Mouse (Mus musculus) layer of hippocampus, postnatal 36 days (tissue): Measurements from ENCODE around the gene Glipr1. TPM values are rescaled to one million over a fixed set of nuclear protein-coding genes. Genes with fewer than 3 reads are reported as not detected.
A peak's percentile ranks its signal among the peaks of the same experiment; 100 is the strongest.
"Not testable (repeated sequence)": the region's sequence is repeated elsewhere in the genome, so short reads cannot be mapped to it uniquely, and the experiment has no call there.

Experiments
- DNase-seq, 2 experiments: peaks; one replicate each; pipeline ENCODE4 v3.0.0; 2022
- total RNA-seq, 2 experiments: library from RNA; stranded (reverse); gene quantifications; 2 replicates each; pipeline ENCODE4 v1.2.3; 2021

Glipr1 gene
- 1 to 10 TPM; 1.4 to 1.9 TPM for total RNA-seq

GRCm38 (mm10) chr10:112002544-112003215 lies at the start of gene Glipr1:
Gene Glipr1, minus strand, starts transcription at chr10:112002631.
- DNase-seq = no peak

- DNase-seq = not testable (repeated sequence)
Observed at GRCm38 (mm10) chr10:112051956-112052355, 49.5 kb upstream of the Glipr1 start.

- no peak for DNase-seq
Observed at GRCm38 (mm10) chr10:112051220-112051619, 48.8 kb upstream of the Glipr1 start.

DNA sequence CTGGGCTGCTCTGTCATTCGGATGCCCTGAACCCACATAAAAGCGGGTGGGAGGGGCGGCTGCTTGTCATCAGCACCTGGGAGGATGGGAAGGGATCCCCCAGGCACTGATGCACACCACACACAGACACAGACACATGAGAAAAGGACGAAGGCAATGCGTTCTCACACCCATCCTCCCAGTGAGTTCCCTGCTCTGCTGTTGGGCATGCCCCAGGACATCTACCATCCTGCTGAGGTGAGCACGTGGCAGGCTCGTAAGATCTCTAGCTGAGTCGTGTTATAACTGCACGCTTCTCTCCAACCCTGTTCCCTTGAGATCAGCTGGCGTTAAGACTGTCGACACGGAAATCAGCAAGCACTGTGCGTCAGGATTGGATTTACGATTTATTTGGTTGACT lies 41.9 kb upstream of the Glipr1 start:
- not testable (repeated sequence) for DNase-seq

GRCm38 (mm10) chr10:112043523-112043922 lies 41.1 kb upstream of the Glipr1 start:
- not testable (repeated sequence) for DNase-seq

DNA sequence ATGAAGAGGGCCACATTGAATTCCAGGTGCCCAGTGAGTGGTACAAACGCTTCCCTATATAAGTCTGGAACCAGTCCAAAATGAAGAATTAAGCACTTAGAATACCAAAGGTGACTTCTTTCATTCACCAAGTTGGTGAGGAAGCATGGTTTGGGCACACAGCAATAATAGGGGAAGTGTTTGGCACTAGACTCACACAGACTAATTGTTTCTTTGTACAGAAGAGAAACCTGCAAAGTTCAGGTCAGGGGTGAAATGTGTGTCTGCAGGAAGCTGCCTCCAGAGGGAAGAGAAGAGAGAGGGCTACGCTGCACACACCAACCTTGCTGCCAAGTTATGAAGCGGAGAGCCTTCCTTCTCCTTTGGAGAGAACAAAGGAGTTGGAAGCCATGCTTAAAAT lies 26.3 kb upstream of the Glipr1 start:
- not testable (repeated sequence) for DNase-seq

DNA sequence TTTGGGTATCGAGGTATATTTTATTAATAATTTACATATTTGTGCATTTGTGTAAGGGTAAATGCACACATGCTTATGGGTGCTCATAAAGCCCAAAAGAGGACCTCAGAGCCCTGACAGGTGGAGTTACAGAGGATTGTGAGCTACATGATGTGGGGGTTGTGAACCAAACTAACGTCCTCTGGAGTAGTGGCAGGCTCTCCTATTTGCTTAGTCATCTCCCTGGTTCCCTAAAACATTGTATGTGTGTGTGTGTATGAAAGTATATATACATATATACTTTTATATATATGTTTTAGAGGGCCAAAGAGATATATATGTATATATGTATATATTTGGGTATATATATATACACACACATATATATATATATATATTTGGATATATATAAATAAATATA lies 21.2 kb upstream of the Glipr1 start:
- no peak for DNase-seq

GRCm38 (mm10) chr10:112009511-112009910 lies 7.1 kb upstream of the Glipr1 start:
- not testable (repeated sequence) for DNase-seq

DNA sequence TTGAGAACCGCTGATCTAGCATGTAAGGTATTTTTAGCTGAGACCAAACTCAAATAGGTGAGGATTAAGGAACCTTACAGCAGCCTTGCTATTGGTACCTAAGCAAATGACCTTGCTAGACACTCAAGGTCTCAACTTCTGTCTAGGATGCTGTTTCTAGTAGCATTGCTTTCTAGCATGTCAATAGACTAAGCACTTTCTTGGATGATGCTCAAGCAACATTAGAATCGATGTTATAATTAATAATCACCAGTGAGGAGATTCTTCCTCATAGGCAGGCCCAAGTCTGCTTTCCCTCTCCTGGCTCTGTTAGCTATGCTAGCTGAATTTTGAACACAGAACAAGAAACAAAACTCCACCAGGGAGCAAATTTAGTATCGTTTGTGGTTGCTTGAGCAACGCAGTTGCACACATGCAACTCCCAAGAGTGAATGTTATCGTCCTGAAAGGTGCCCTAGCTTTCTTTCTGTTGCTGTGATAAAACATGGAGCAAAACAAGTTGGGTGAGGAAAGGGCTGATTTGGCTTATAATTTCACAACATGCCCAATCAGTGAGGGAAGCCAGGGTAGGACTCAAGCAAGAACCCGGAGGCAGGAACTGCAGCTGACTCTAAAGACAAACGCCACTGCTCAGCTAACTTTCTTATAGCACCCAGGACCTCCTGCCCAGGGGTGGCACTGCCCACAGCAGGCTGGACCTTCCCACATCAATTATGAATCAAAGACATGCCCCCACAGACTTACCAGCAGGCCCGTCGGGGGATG lies 493 bp downstream of the Glipr1 start:
- DNase-seq = no peak

GRCm38 (mm10) chr10:112001350-112001749 lies 1.1 kb downstream of the Glipr1 start:
- no peak for DNase-seq

GRCm38 (mm10) chr10:112000568-112000967 lies 1.9 kb downstream of the Glipr1 start:
- DNase-seq = no peak

- DNase-seq = no peak
Observed at GRCm38 (mm10) chr10:111999765-112000164, 2.7 kb downstream of the Glipr1 start.

- no peak for DNase-seq
Observed at GRCm38 (mm10) chr10:111997671-111998070, 4.8 kb downstream of the Glipr1 start.

DNA sequence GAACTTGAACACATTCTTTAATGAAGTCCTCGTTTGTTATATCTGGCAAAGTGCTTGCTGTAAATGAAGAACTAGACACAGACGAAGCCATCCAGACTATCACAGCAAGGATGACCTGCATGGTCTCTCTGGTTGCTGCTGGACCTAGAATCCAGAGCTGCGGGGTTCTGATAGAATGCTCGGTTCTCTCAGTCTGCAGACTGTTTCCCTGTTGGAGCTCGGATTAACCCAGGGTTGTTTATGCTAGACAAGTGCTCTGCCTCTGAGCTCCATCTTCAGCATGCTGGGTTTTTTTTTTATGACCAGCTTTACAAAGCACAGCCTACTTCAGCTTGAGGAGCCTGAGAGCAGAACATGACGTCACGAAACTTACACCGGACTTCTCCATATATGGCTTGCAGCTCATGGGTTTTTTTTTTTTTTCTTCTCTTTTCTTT lies 5.5 kb downstream of the Glipr1 start:
- DNase-seq = no peak

DNA sequence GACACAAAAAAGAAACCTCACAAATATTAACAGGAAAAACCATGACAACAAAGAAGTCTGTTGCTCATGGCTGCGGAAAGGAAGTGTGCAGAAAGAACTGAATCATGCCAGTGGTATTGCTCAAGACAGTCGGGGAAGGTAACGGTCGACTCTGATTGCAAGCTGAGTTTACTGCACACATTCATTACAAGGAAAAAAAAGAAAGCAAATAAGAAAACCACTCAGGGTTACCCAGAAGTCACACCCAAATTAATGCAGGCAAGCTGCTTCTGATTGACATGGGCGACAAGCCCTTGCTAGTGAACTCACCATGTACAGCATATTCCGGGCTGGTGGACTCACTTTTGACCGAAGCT lies 5.9 kb downstream of the Glipr1 start:
- DNase-seq = no peak

DNA sequence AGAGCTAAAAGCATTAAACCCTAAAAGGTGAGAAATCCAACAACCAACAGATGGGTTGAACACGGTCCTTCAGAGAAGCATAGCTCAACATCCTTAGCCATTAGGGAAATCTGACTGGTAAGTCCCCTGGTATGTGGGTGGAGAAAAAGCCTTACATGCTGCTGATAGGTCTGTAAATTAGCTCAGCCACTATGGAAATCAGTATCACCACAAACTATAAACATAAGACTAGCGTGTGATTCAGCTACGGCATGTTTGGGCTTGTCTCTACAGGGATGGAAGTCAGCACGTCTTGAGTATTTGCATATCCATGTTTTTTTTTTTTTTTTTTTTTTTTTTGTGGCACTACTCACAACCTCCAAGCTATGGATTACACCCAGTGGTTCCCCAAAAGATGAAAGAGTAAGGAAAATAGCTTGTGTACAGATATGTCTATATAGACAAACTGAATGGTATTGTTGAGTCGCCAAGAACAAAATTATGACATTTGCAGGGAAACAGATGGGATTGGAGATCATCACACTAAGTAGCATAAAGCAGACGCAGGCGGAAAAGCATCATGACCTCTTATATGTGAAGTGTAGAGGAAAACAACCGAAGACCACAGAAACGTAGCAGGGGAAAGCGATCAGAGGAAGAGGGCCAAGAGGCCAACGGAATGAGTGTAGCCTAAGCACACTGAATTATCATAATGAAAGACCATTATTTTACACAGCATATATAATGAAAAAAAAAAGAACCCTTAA lies 6.5 kb downstream of the Glipr1 start:
- DNase-seq = no peak

GRCm38 (mm10) chr10:111986453-111986852 lies 16.0 kb downstream of the Glipr1 start:
- DNase-seq = no peak

DNA sequence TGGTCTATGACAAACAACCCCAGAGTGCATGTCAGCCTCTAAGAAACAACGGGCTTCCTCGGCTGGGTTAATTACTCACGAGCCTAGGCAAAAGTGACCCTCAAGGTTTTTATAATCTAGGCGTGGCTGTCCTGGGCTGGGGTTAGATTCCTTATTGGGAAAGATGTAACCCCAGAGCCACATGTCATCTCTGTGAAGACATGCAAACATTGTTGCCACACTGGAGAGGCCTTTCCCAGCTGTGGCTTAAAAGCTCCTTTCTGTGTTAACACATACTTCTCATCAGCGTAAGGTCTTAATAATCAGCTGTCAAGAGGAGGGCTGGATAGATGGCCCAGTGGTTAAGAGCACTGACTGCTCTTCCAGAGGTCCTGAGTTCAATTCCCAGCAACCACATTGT lies 19.4 kb downstream of the Glipr1 start:
- DNase-seq = no peak

DNA sequence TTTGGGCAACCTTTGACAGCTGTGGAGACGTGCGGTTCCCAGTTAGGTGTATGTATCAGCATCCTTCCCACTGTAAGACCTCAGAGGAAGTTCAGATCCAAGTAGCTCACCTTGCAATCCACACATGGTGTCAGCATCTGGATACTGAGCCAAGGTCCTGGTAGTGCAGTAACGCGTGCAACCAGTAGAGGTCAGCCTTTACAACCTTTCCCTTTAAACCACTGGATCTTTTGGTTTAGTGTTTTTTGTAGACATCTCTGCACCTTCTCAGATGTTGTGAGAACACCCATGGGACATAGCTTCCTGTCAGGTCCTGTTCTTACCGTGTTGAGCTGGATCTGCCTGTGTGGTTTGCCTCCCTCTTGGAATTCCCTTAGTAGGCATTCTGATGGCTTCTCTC lies 24.8 kb downstream of the Glipr1 start:
- peak; percentile 34 to 41 for DNase-seq

GRCm38 (mm10) chr10:111972542-111973361 lies 29.7 kb downstream of the Glipr1 start, which contains the start of gene Krr1:
Gene Krr1, plus strand, starts transcription at chr10:111972664.
- peak; percentile 87 to 89 for DNase-seq

DNA sequence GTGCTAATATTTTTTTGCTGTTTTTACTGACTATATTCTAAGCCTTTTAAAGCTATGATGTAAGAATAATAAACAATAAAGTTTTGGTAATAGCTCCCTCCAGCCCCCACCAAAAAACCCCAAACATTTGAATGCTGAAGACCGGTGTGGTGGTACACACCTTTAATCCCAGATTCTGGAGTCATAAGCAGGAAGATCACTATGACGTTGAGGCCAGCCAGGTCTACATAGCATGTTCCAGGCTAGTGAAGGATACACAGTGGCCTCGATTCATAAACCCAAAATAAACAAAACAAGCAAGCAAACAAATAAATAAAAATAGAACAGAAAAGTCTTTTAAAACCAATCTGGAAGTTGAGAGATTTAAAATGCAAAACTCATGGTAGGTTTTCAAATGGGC lies 30.5 kb downstream of the Glipr1 start:
- DNase-seq = no peak

GRCm38 (mm10) chr10:111966394-111966793 lies 36.0 kb downstream of the Glipr1 start:
- DNase-seq = no peak
